Mouse (Mus musculus) lung, postnatal 0 days (tissue): ENCODE results near the gene Galnt11.

ENCODE experiments used
- CTCF ChIP-seq: IDR thresholded peaks from 2 replicates; pipeline ENCODE4 v1.5.1; 2016; ENCODE audit warnings: antibody characterized with exemption, mild to moderate bottlenecking
- EP300 ChIP-seq: IDR thresholded peaks from 2 replicates; pipeline ENCODE4 v1.6.1; 2016; ENCODE audit warnings: antibody characterized with exemption, mild to moderate bottlenecking, control low read depth

- TF ChIP-seq CTCF (no peak), EP300 (no peak)
Observed at GRCm38 (mm10) chr5:25261452-25261851, 39.7 kb downstream of the Galnt11 start.
